Mouse (Mus musculus): ENCODE data around the gene Shisa2. TPM values are rescaled to one million over a fixed set of nuclear protein-coding genes. Genes with fewer than 3 reads are reported as not detected.

Shisa2 gene
- total RNA-seq, 1 experiment from 2014 or later: 0.79 TPM

DNA sequence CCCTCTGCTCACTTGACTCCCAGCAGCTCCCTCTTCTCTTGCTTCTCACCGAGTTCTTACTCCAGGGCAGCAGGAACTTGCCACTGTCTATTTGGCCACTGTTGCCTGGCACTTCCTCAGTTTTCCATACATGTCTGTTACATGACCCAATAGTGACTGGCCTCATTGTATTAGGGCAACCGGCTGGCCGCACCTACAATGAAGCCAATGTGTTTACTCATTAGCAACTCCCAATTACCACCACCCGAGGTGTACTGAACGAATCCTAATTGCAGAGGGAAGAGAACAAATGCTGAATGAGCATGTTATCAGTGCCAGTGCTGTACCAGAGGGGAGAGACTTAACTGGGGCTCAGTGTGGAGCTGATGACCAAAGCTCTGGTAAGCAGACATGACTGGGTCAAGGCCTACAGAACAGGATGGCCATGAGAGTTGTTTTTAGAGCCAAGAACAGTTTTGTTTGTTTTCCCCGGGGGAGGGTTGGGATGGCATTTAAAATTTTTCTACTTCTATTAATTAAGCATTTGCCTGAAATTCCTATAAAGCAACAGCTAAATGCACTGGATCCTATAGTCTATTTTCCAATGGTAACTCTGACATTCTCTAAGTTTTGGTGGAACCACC lies 47.9 kb downstream of the Shisa2 start:
- ATAC-seq (replicated peaks in 1 of 2; ENCODE audit: insufficient read depth in 1 of 2, low FRiP score in 2 of 2, low TSS enrichment in 1 of 2, low read depth in 1 of 2, poor library complexity in 2 of 2, severe bottlenecking in 2 of 2): no peak

DNA sequence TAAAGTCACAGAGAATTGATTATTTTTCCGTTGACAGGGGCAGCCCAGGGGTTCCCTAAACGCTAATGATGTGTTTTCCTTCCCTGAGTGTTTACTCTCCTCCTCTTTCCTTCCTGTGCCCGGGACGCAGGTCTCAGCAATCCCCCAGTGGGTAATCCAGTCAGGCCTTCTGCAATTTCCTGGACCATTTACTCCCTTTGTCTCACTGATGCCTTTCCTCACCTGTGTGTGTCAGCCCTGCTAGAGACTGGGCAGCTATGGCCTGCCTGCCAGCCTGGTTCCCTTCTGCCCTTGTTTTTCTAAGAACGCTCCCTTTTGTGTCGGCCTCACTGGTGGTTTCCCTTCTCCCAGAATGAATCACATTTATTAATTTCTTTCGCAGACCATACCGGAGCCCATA lies 49.4 kb downstream of the Shisa2 start:
- no peak for ATAC-seq (replicated peaks in 1 of 2; ENCODE audit: insufficient read depth in 1 of 2, low FRiP score in 2 of 2, low TSS enrichment in 1 of 2, low read depth in 1 of 2, poor library complexity in 2 of 2, severe bottlenecking in 2 of 2)

DNA sequence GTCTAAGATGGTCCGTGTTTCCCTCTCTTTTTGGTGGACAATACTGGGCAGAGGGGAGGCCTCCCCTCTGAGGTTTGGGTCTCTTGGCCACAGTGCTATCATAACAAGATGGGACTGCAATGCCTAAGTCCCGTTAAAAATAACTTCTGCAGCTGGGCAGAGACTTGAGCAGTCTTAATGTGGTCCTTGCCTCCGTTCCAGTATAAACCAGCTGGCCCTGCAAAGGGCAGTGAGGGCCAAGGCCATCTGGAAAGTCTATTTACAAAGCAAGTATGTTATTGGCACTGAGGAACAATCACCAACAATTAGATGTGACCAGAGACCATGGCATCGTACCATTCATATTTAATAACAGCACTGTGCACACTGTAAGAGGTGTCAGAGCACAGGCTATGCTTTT lies 50.2 kb downstream of the Shisa2 start:
- no peak for ATAC-seq (replicated peaks in 1 of 2; ENCODE audit: insufficient read depth in 1 of 2, low FRiP score in 2 of 2, low TSS enrichment in 1 of 2, low read depth in 1 of 2, poor library complexity in 2 of 2, severe bottlenecking in 2 of 2)

DNA sequence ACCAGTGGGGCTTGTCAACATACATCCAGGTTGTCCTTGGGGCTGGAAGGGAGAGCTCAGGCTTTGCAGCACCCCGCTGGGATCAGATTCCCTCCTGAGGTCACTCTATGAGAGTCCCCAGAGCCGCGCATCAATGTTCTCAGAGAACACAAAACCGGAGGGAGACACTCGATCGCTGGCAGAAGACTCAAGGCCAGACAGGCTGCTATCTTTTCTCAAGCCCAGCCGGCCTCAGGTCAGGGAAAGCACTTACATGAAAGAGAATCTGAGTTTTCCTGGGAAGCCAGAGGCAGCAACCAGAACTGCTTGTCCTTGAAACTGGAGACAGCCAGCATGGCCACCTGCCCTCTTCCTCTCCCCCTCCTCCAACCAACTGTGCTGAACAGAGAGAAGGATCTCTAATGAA lies 52.5 kb downstream of the Shisa2 start:
- no peak for ATAC-seq (replicated peaks in 1 of 2; ENCODE audit: insufficient read depth in 1 of 2, low FRiP score in 2 of 2, low TSS enrichment in 1 of 2, low read depth in 1 of 2, poor library complexity in 2 of 2, severe bottlenecking in 2 of 2)

Other genes starting within 250 kb of the Shisa2 start
- gene Phf11c, start 229.9 kb upstream of the Shisa2 start, total RNA-seq (2017): 1.5 and 1.7 TPM in 2 replicates
- 22.6 and 25.7 TPM in 2 replicates for gene Setdb2, start 184.4 kb upstream of the Shisa2 start, total RNA-seq (2017)
- 29.5 and 36.4 TPM in 2 replicates for gene Cab39l, start 184.3 kb upstream of the Shisa2 start, total RNA-seq (2017)
- gene Cdadc1, start 27.3 kb upstream of the Shisa2 start, total RNA-seq (2017): 24.8 and 31.5 TPM in 2 replicates

Measured in hematopoietic stem cell, adult 5-6 weeks (primary cell).